Mouse (Mus musculus) intestine, embryonic 15.5 days (tissue): Measurements from ENCODE around the gene Sema5b. TPM values are rescaled to one million over a fixed set of nuclear protein-coding genes. Genes with fewer than 3 reads are reported as not detected.

Experiments
- ATAC-seq: fragments of 200-750 bp; cut with Nextera tagmentation; 2 replicates; pipeline ENCODE4 v1.8.0; 2017; ENCODE audit warnings: moderate TSS enrichment, moderate library complexity
- H3K27ac ChIP-seq: fragments of 300-500 bp; sonication (generic); 2 replicates; pipeline ENCODE4 v1.5.1; 2015; ENCODE audit warnings: mild to moderate bottlenecking, inconsistent platforms
- H3K27me3 ChIP-seq: fragments of 300-500 bp; sonication (generic); replicated peaks from 2 replicates; pipeline ENCODE4 v1.6.1; 2015; ENCODE audit warnings: inconsistent platforms
- H3K36me3 ChIP-seq: fragments of 300-500 bp; sonication (generic); 2 replicates; pipeline ENCODE4 v1.6.1; 2015; ENCODE audit warnings: inconsistent platforms
- H3K4me1 ChIP-seq: fragments of 300-500 bp; sonication (generic); replicated peaks from 2 replicates; pipeline ENCODE4 v1.6.1; 2015; ENCODE audit warnings: inconsistent platforms
- H3K4me2 ChIP-seq: fragments of 300-500 bp; sonication (generic); replicated peaks from 2 replicates; pipeline ENCODE4 v1.6.1; 2015; ENCODE audit warnings: mild to moderate bottlenecking, inconsistent platforms
- H3K4me3 ChIP-seq: fragments of 300-500 bp; sonication (generic); replicated peaks from 2 replicates; pipeline ENCODE4 v1.5.1; 2015; ENCODE audit warnings: inconsistent platforms
- H3K9ac ChIP-seq: fragments of 300-500 bp; sonication (generic); 2 replicates; pipeline ENCODE4 v1.6.1; 2015; ENCODE audit warnings: inconsistent platforms
- H3K9me3 ChIP-seq: fragments of 300-500 bp; sonication (generic); 2 replicates; pipeline ENCODE4 v1.6.1; 2016; ENCODE audit warnings: inconsistent platforms
- WGBS: fragments of 180-500 bp; shearing (Covaris S2); methylation state at CpG from one replicate; pipeline ENCODE4 v1.1.7; 2015; 5-methylcytosine and 5-hydroxymethylcytosine counted together
- polyA plus RNA-seq: library from polyadenylated mRNA; unstranded; fragments of >200 nt; fragmentation: Nextera tagmentation; extraction: Ambion mirVana; gene quantifications from 2 replicates; pipeline ENCODE4 v1.2.1, GENCODE M21; 2015

Gene Sema5b
- 5.8 and 7.7 TPM in 2 replicates for polyA plus RNA-seq

DNA sequence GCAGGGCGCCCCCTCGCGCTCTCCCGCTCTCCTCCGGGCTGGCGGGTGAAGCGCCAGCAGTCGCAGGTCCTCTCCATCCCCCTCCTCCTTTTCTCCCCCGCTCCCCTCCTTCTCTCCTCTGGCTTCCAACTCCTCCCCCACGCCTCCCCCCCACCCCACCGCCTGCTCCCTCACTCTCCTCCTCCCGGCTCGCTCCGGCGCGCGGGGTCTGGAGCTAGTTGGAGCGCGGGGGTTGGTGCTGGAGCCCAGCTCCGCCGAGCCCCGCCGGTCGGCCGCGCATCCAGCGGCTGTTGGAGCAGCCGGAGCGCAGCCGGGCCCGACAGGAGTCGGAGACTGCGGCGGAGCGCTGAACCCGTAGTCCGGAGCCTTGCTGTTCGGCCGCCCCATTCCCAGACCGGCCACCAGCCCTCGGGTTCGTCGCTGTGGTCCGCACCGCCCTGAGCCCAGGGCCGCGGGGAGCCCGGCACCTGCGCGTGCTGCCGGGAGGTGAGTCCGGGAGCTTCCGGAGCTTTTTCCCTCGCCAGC is at the start of gene Sema5b:
Gene Sema5b, plus strand, starts transcription at position 29 of the 525 bp plus-strand sequence.
- WGBS: under 1% methylated on average over 48 of the region's 54 CpGs
- H3K4me2 ChIP-seq: peak within 1 kb of the TSS; percentile 99
- no peaks in the 10 kb centered on the region for H3K9me3 ChIP-seq
- H3K9ac ChIP-seq: peak within 1 kb of the TSS; percentile 50
- H3K27ac ChIP-seq: no peak within 1 kb of the TSS
- peak within 1 kb of the TSS; percentile 54 for H3K4me3 ChIP-seq
- peaks cover 26% of the 10 kb centered on the region for H3K4me1 ChIP-seq
- ATAC-seq: peak; percentile 81
- H3K27me3 ChIP-seq: peaks cover 43% of the 10 kb centered on the region
- H3K36me3 ChIP-seq: no peaks in the 10 kb centered on the region

DNA sequence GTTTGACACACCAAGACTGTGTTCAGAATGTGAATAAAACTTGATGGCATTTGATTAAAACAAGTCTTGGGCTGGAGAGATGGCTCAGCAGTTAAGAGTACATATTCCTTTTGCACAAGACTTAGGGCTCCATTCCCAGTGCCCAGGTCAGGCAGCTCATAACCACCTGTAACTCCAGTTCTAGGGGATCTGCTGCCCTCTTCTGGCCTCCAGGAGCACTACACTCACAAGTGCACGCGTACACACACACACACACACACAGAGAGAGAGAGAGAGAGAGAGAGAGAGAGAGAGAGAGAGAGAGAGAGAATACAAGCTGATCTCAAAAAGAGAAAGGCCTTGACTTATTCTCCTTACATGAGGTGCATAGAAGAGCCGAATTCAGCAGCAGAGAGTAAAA is 40.6 kb upstream of the Sema5b start:
- Histone ChIP-seq H3K4me3 (no peak overlapping the region), H3K4me2 (no peak overlapping the region), H3K36me3 (no peaks in the 10 kb centered on the region), H3K4me1 (no peaks in the 10 kb centered on the region), H3K9me3 (no peaks in the 10 kb centered on the region), H3K27ac (no peak overlapping the region), H3K27me3 (no peaks in the 10 kb centered on the region), H3K9ac (no peak overlapping the region)
- WGBS: 97% methylated on average over 3 of the region's 3 CpGs
- ATAC-seq: no peak

DNA sequence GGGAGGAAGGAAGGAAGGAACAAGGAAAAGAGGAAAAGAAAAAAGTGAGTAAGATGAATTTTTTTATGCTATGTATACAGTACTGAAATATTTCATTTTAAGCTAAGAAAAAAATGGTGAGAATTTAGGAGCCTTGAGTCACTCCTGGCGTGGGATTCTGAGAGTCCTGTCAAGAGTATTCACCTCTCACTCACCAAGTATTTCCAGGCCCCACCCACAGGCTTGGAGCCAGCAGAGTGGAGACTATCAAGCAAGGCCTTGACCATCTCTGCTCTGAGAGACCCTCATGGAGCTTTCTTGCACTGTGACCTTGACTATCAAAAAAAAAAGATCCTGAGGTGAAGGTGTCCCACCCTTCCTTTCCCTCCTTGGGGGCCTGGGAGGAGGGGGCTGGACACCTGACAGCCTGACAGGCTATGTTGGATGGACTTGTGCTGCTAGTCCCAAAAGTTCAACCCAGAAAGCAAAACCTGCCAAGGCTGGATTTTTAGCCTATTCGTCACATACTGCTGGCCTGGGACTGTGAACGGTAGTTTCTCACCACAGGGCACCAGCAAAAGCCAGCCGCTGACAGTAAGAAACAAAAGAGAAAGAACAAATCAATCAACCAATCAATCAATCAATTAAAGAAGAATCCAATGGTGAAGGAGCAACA is 39.7 kb upstream of the Sema5b start:
- Histone ChIP-seq H3K36me3 (no peaks in the 10 kb centered on the region), H3K27ac (no peak overlapping the region), H3K27me3 (no peaks in the 10 kb centered on the region), H3K9me3 (no peaks in the 10 kb centered on the region), H3K4me3 (no peak overlapping the region), H3K9ac (no peak overlapping the region), H3K4me2 (no peak overlapping the region), H3K4me1 (no peaks in the 10 kb centered on the region)
- 69% methylated on average over 4 of the region's 4 CpGs for WGBS
- ATAC-seq: no peak

DNA sequence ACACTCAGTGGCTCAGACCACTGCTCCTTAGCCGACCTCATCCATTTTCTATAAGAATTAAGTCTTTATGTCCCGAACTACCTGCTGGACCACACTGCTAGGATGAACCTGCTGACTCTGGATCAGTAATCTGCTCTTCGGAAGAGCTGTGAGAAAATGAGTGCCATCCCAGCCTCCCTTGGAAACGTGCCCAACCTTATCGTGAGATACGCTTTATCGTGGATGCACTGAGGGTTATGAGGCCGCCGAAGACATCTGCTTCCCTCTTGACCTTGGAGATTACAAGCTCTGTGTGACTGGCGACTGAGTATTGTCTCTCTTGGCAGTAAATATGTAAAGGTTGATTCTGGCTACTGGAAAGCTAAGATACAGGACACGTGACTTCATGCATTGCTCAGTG is 38.5 kb upstream of the Sema5b start:
- Histone ChIP-seq H3K9ac (no peak overlapping the region), H3K9me3 (no peaks in the 10 kb centered on the region), H3K4me1 (no peaks in the 10 kb centered on the region), H3K27ac (no peak overlapping the region), H3K4me3 (no peak overlapping the region), H3K4me2 (no peak overlapping the region), H3K36me3 (no peaks in the 10 kb centered on the region), H3K27me3 (no peaks in the 10 kb centered on the region)
- WGBS: 81% methylated on average over 11 of the region's 11 CpGs
- no peak for ATAC-seq

DNA sequence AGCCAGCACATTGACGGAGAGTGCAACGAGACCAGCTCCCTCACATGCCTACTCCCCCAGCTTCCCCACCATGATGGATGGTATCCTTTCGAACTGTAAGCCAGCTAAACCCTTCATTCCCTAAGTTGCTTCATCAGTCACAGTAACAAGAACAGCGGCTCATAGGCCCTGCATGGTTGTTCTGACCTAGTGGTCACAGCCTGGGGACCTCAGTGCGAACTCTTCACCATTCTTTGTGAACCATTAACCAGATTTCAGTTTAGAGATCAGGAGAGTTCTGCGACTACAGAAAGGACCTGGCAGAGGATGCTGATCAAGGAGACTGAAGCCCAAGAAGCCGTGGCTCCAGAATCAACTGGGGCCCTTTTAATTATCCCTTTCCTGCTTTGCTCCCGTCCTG is 36.7 kb upstream of the Sema5b start:
- no peaks in the 10 kb centered on the region for H3K4me1 ChIP-seq
- ATAC-seq: no peak
- 83% methylated on average over 8 of the region's 8 CpGs for WGBS
- no peaks in the 10 kb centered on the region for H3K9me3 ChIP-seq
- no peaks in the 10 kb centered on the region for H3K27me3 ChIP-seq
- no peak overlapping the region for H3K27ac ChIP-seq
- no peak overlapping the region for H3K4me2 ChIP-seq
- H3K36me3 ChIP-seq: no peaks in the 10 kb centered on the region
- no peak overlapping the region for H3K4me3 ChIP-seq
- no peak overlapping the region for H3K9ac ChIP-seq

DNA sequence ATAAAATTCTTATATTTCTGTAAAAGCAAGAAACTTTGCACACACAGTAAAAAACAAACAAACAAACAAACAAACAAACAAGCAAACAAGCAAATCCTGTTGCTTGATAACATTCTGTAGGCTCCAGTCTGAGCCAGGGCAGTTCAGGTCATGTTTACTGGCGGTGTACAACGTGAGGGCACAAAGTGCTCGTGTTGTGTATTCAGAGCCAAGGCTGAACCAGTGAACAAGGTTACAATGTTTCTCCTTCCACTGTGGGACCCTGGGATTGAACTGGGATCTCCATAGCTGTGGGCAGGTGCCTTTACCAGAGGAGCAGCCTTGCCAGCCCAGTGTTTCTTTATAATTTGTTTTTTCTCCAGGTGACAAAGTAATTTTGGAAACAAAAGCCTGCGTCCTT is 35.2 kb upstream of the Sema5b start:
- Histone ChIP-seq H3K9me3 (no peaks in the 10 kb centered on the region), H3K27ac (no peak overlapping the region), H3K27me3 (no peaks in the 10 kb centered on the region), H3K36me3 (no peaks in the 10 kb centered on the region), H3K4me1 (no peaks in the 10 kb centered on the region), H3K9ac (no peak overlapping the region), H3K4me2 (no peak overlapping the region), H3K4me3 (no peak overlapping the region)
- WGBS: 86% methylated on average over 4 of the region's 4 CpGs
- no peak for ATAC-seq

DNA sequence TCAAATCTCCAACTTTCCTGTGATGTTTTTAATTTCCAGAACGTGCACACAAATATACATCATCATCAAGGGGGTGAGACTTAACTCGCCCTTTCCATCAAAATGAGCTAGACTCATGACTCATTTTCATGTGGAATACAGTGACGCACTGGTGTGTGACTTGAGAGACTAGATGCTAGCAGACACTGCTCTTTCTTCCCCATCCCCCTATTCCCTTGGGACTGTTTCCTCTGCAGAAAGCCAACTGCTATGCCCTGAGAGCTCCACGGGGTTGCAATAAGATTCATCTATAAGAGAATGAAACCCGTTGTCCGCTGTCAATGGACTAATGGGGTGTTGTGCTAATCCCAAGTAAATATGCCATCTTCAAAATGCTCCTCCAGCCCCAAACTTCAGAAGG is 32.4 kb upstream of the Sema5b start:
- Histone ChIP-seq H3K27ac (no peak overlapping the region), H3K4me1 (no peaks in the 10 kb centered on the region), H3K9me3 (no peaks in the 10 kb centered on the region), H3K9ac (no peak overlapping the region), H3K4me2 (no peak overlapping the region), H3K27me3 (no peaks in the 10 kb centered on the region), H3K36me3 (no peaks in the 10 kb centered on the region), H3K4me3 (no peak overlapping the region)
- ATAC-seq: no peak
- WGBS: 77% methylated on average over 6 of the region's 6 CpGs

DNA sequence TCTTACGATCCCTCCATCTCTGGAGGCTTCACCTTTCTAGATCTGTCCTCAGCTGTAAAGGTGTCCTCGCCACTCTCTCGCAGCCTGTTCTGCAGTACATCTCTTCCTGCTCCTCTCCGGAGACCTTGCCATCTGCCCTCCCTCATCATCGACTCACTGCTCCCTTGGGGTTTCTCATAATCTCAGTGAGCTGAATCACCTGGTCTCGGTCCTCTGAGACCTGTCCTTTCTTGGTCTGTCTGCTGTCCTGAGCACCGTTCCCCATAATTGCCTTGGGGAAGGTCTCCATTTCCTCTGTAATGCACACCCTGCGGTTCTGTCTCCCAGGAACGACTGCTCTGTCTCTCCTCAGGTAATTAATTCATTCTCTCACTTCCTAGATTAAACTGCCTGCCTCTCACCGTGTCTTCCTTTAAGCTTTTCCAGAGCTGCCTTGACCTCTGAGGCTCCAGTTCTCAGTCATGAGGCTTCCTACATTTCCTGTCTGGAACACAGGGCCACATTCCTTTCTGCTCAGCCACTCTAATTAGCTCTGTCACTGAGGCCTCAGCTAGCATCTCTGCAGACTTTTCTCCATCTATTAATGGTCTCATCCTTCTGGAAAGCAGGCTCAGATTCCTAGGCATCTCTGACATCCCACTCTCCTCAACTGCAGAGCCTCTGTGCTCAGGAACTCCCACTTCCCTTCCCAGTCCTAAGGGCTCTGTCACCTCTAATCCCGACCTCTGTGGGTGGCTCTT is 31.4 kb upstream of the Sema5b start:
- Histone ChIP-seq H3K27ac (no peak overlapping the region), H3K27me3 (no peaks in the 10 kb centered on the region), H3K4me3 (no peak overlapping the region), H3K4me1 (no peaks in the 10 kb centered on the region), H3K9me3 (no peaks in the 10 kb centered on the region), H3K36me3 (no peaks in the 10 kb centered on the region), H3K9ac (no peak overlapping the region), H3K4me2 (no peak overlapping the region)
- WGBS: 51% methylated on average over 11 of the region's 11 CpGs
- no peak for ATAC-seq

DNA sequence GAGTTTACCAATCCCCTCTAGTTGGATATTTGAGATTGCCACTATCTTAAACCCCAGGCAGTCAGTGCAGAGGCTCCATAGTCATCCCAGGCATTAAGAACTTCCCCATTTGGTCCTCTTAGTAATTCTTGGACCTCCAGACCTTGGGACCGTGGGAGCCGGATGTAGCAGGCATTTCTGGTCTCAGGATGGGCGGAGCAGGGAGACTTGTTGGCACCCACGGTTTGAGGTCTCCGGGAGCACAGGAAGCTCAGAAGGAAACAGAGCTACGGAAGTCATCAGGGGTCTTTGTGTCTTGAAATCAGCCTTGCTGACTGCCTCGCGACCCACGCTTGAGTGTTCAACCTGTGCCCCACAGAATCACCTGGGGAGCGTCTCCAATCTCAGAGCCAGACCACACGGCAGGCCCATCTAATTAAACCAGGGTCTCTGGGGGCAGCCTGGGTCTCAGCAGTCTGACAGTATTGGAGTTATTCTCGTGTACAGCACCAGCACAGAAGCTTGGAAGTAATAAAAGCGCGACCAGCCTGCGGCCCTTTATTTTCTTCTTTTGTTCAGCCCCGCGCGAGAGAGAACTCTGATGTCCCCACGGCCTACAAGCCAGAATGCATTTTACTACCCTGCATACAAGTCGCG is 24.9 kb upstream of the Sema5b start:
- no peak overlapping the region for H3K9ac ChIP-seq
- peaks cover 16% of the 10 kb centered on the region for H3K4me1 ChIP-seq
- H3K4me3 ChIP-seq: no peak overlapping the region
- no peak for ATAC-seq
- no peaks in the 10 kb centered on the region for H3K9me3 ChIP-seq
- H3K27me3 ChIP-seq: no peaks in the 10 kb centered on the region
- no peak overlapping the region for H3K27ac ChIP-seq
- no peak overlapping the region for H3K4me2 ChIP-seq
- no peaks in the 10 kb centered on the region for H3K36me3 ChIP-seq
- whole genome bisulfite sequencing: 70% methylated on average over 21 of the region's 21 CpGs

DNA sequence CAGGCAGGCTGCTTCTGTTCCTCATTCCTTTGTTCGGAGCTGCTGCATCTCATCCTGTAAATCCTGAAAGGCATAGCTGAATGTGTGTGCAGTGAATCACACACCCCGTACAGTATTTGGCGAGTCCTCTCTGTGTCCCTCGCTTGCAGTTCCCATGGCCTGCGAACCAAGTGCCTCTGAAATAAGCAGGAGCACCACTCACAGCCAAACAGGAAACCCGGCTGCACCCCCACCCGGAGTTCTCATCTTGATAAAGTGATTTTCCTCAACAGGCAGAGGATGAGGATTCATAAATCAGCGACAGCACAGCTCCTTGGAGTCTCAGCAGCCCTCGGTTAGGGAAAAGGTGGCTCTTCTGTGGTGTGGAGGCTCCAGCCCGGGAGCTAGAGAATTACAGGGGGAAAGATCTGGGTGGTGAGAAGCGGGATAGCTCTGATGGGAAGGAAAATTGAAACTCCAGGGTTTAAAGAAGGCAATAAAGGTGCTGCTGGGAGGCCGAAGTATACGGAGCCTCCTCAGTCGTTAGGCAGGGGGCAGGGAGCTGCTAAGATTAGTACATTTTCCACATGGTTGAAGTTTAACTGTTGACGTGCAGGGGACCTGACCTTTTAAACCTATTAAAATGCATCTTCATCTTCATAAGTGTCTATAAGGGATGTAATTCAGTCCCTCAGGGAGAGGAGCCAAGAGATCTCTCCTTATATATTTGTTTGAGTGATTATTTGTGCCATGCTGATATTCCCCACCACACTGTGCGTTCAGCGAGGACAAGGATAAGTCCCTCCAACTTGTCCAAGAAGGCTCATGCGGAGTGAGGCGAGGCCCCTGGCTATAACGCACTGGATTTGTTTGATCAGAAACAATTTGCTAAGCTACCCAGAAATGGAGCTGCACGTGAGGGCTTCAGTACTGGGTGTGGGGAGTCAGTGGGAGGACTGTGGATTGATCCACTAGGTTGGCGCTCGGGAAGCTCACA is 22.7 kb upstream of the Sema5b start:
- Histone ChIP-seq H3K4me3 (peak overlapping the region; percentile 4; the same call in 1 of the 2 replicates), H3K4me2 (peak overlapping the region; percentile 48), H3K9ac (no peak overlapping the region), H3K36me3 (no peaks in the 10 kb centered on the region), H3K27me3 (no peaks in the 10 kb centered on the region), H3K9me3 (no peaks in the 10 kb centered on the region), H3K27ac (peak overlapping the region; percentile 10; the same call in 1 of the 2 replicates), H3K4me1 (peaks cover 16% of the 10 kb centered on the region)
- WGBS: 33% methylated on average over 23 of the region's 23 CpGs
- peak; percentile 39 for ATAC-seq

DNA sequence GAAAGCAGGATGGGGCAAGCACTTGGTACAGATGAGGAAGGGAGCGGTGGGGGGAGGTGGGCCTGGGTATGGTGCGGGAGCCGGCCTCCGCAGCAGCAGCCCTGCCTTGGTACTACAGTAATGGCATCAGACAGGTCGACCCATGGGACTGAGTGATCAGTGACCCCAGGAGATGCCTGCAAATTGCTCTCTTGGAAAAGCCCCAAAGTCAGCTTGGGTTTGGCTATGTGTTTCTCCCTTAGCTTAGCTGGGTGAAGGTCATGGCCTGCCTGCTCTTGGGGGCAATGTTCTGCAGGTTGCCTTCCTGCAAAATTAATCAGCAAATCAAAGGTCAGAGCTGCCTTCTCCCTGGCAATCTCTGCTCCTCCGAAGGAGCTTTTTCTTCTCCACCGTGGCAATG is 21.7 kb upstream of the Sema5b start:
- H3K4me1 ChIP-seq: peaks cover 16% of the 10 kb centered on the region
- H3K27ac ChIP-seq: no peak overlapping the region
- H3K27me3 ChIP-seq: no peaks in the 10 kb centered on the region
- H3K4me3 ChIP-seq: no peak overlapping the region
- H3K9me3 ChIP-seq: no peaks in the 10 kb centered on the region
- no peak overlapping the region for H3K4me2 ChIP-seq
- no peak for ATAC-seq
- H3K36me3 ChIP-seq: no peaks in the 10 kb centered on the region
- WGBS: 56% methylated on average over 7 of the region's 7 CpGs
- H3K9ac ChIP-seq: no peak overlapping the region
